8 mouse cellular contexts compared by ENCODE assay signal in the genomic region with DNA sequence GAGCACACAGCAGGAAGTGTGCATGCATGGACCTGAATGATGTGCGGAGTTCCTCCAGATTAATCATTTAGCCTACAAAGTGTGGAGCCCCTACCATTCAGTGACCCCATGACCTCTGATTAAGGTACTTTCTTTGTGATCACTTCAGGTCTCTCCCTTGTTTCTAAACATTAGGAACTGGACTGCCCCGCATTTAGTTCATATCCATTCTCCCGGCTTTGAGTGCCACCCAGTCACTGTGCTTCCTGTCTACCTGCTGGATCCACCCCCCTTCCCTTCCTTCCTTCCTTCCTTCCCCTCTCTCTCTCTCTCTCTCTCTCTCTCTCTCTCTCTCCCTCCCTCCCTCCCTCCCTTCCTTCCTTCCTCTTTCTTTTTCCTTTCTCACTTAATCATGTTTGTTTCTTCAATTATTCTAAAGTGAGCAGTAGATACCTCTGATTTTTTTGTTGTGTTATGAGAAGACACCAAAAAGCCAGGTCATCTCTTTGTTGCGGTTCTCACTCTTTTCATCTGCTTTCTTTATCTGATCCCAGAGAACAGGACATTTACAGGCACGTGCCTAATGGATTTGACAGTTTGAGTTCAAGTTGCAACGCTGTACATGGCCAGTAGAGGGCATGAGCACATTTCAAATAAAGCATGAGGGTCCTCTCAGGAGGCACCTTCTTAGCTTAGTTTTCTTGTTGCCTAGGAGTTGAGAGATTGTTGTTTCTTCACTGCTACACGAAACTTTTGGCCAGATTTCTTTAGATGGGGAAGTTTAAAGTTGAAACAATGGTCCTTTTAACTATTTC.
DNase-seq lines count a peak whose midpoint lies in the region; ATAC-seq and TF ChIP-seq lines count a peak whose summit lies in the region.

No protein-coding gene starts in this region.

- intact Hi-C loops in left cerebral cortex, postnatal 25 days (cut with DNase I): loop anchor here (1.0 to 10.0 kb wide), 5 partner anchors 102 to 749 kb away; no protein-coding TSS in a partner anchor

- DNase-seq in 3134 (ENCODE audit: extremely low read depth, insufficient read length, low spot score): peak; percentile 7
- peak; percentile 11 for DNase-seq in kidney, adult 11 months
- peak; percentile 72 to 78 for DNase-seq in left cerebral cortex, postnatal 25 days (ENCODE audit: low spot score in 2 of 2)
- peak; percentile 7 for DNase-seq in thymus, postnatal 25 days

- peak; percentile 50; the same call in 1 of the 2 replicates for ATAC-seq in cerebellum, adult (ENCODE audit: insufficient number of reproducible peaks, low FRiP score, low TSS enrichment)
- ATAC-seq in forebrain, embryonic 13.5 days: peak; percentile 71
- peak; percentile 48 for ATAC-seq in midbrain, embryonic 15.5 days (replicated peaks)

- H3K27me3 ChIP-seq in E14TG2a.4 (ENCODE audit: insufficient read depth, low read length): no peaks in the 10 kb centered on the region
- no peaks in the 10 kb centered on the region for H3K27me3 ChIP-seq in forebrain, embryonic 13.5 days
- no peaks in the 10 kb centered on the region for H3K27me3 ChIP-seq in midbrain, embryonic 15.5 days (replicated peaks)

- H3K27ac ChIP-seq in forebrain, embryonic 13.5 days: no peak overlapping the region
- H3K27ac ChIP-seq in midbrain, embryonic 15.5 days: no peak overlapping the region

- no peak overlapping the region for H3K4me3 ChIP-seq in E14TG2a.4 (replicated peaks; ENCODE audit: low read length)
- H3K4me3 ChIP-seq in forebrain, embryonic 13.5 days: no peak overlapping the region
- no peak overlapping the region for H3K4me3 ChIP-seq in midbrain, embryonic 15.5 days

- H3K36me3 ChIP-seq in E14TG2a.4 (ENCODE audit: insufficient read depth, low read length): no peaks in the 10 kb centered on the region
- no peaks in the 10 kb centered on the region for H3K36me3 ChIP-seq in forebrain, embryonic 13.5 days (ENCODE audit: poor library complexity, severe bottlenecking)
- no peaks in the 10 kb centered on the region for H3K36me3 ChIP-seq in midbrain, embryonic 15.5 days (replicated peaks)

- H3K9me3 ChIP-seq in E14TG2a.4 (ENCODE audit: low read length): peaks cover 9% of the 10 kb centered on the region; the same call in 1 of the 2 replicates
- H3K9me3 ChIP-seq in forebrain, embryonic 13.5 days (replicated peaks): no peaks in the 10 kb centered on the region
- H3K9me3 ChIP-seq in midbrain, embryonic 15.5 days: no peaks in the 10 kb centered on the region

- no peak overlapping the region for H3K4me2 ChIP-seq in forebrain, embryonic 13.5 days
- no peak overlapping the region; the same call in 1 of the 2 replicates for H3K4me2 ChIP-seq in midbrain, embryonic 15.5 days

- WGBS in forebrain, embryonic 13.5 days: 11% methylated on average over 7 of the region's 7 CpGs
- WGBS in midbrain, embryonic 15.5 days: 12% methylated on average over 7 of the region's 7 CpGs

- no peaks in the 10 kb centered on the region for H3K4me1 ChIP-seq in E14TG2a.4 (replicated peaks; ENCODE audit: low read depth, low read length)
- peaks cover 5% of the 10 kb centered on the region; the same call in 1 of the 2 replicates for H3K4me1 ChIP-seq in forebrain, embryonic 13.5 days
- peaks cover 4% of the 10 kb centered on the region; the same call in 1 of the 2 replicates for H3K4me1 ChIP-seq in midbrain, embryonic 15.5 days

- peak; percentile 63 for TF ChIP-seq CTCF in E14TG2a.4 (conservative IDR thresholded peaks at IDR 0.05; ENCODE audit: low read length)

- no peak overlapping the region for H3K9ac ChIP-seq in forebrain, embryonic 13.5 days
- no peak overlapping the region for H3K9ac ChIP-seq in midbrain, embryonic 15.5 days

Comparison
In these comparisons a context has a peak if more than half of its experiments do, and no peak if none do; other contexts are left out.
1. DNase-seq: peak in every context shown above with its lines; median percentile 75 in left cerebral cortex, postnatal 25 days; 11 in kidney, adult 11 months; 7 in 3134; 7 in thymus, postnatal 25 days.